Mouse (Mus musculus) spleen, adult 2 months (tissue): ENCODE data around the gene Omp.

Experiments
- CTCF ChIP-seq: fragments of 200-500 bp; IDR thresholded peaks from 2 replicates; pipeline ENCODE4 v1.5.1; 2011; ENCODE audit warnings: mild to moderate bottlenecking, inconsistent platforms; ENCODE audit not compliant: insufficient read depth, insufficient read length, insufficient replicate concordance; ENCODE audit errors: extremely low read depth
- POLR2A ChIP-seq: fragments of 200-500 bp; IDR thresholded peaks from 2 replicates; pipeline ENCODE4 v1.6.1; 2011; ENCODE audit warnings: low read depth, low read length, inconsistent platforms

DNA sequence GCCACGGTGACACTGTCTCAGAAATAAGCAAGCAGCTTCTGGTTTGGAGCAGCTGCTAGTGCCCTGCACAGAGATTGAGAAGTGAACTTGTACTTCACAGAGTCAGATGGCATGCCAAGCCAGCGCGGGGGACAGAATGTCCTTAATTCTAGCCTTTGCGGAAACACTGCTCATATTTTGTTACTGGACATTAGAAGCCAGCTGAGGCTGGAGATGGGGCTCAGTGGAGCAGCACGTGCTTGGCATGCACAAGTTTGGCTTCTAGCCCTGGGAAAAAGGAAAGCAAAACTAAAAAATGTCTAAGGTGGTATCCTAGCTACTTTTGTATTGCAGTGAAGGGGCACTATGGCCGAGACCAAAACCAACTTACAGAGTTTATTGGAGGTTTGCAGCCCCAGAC is 40.0 kb upstream of the Omp start:
- no peak for TF ChIP-seq CTCF
- no peak for TF ChIP-seq POLR2A
